Mouse (Mus musculus): Measurements from ENCODE around the gene Lgals1. TPM values are rescaled to one million over a fixed set of nuclear protein-coding genes. Genes with fewer than 3 reads are reported as not detected.

Gene Lgals1
- polyA plus RNA-seq, 1 experiment from 2014 or later, result 263 TPM

DNA sequence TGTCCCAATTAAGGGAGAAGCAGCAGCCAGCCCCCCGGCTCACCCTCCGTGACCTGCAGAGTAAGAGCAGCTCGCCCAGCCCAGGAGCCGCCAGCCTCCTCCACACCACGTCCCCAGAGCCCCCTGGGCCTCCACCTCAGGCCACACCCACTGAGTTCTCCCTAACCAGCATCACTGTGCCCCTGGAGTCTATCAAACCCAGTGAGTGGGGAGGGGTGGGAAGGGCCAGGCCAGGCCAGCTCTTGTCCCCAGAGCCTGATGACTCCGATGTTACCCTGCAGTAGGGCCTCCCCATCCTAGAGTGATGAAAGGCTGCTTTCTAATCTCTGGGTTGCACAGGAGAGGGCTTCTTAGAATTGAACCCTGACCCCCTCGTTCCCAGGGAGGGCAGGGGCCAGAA is 34.1 kb upstream of the Lgals1 start:
- Histone ChIP-seq H3K27me3 (ENCODE audit: control insufficient read depth, insufficient read depth, low read length) (no peaks in the 10 kb centered on the region), H3K27ac (ENCODE audit: low read depth, low read length) (no peak overlapping the region), H3K9ac (ENCODE audit: low read length) (no peak overlapping the region), H3K4me1 (ENCODE audit: control insufficient read depth, insufficient read depth, low read length) (peaks cover 5% of the 10 kb centered on the region), H3K9me3 (ENCODE audit: control insufficient read depth, low read length) (no peaks in the 10 kb centered on the region), H3K4me3 (ENCODE audit: low read depth, low read length) (no peak overlapping the region), H3K4me2 (ENCODE audit: low read depth) (no peak overlapping the region), H3K36me3 (ENCODE audit: control insufficient read depth, insufficient read depth, low read length) (peaks cover 7% of the 10 kb centered on the region; the same call in 1 of the 2 replicates)
- 72% methylated on average over 7 of the region's 7 CpGs for WGBS
- no peak for DNase-seq (ENCODE audit: low spot score)
- ATAC-seq (ENCODE audit: insufficient read depth, low FRiP score, low TSS enrichment), result no peak

DNA sequence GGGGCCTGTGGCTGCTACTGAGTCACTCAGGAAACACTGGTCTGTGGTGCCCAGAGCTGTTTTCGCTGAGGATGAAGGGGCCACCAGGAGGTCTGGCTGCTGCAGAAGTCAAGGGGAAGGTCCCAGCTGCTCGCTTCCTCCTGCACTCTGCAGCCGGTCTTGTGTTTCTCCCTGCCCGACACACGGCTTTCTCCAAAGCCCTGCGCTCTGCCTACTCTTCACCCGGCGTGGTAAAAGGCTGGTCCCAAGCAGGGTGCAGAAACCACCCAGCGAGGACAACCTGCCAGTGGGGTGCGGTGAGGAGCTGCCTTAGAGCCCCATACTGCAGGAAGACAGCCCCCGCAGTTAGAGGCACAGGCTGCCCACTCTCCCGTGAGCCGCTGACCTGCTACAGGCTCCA is 31.8 kb upstream of the Lgals1 start:
- DNase-seq (ENCODE audit: low spot score) (no peak), ATAC-seq (ENCODE audit: insufficient read depth, low FRiP score, low TSS enrichment) (no peak)
- H3K4me3 ChIP-seq (ENCODE audit: low read depth, low read length), result no peak overlapping the region
- no peaks in the 10 kb centered on the region for H3K27me3 ChIP-seq (ENCODE audit: control insufficient read depth, insufficient read depth, low read length)
- H3K9ac ChIP-seq (ENCODE audit: low read length), result no peak overlapping the region
- H3K9me3 ChIP-seq (ENCODE audit: control insufficient read depth, low read length), result no peaks in the 10 kb centered on the region
- 79% methylated on average over 13 of the region's 13 CpGs for WGBS
- H3K4me1 ChIP-seq (ENCODE audit: control insufficient read depth, insufficient read depth, low read length), result peaks cover 3% of the 10 kb centered on the region
- H3K36me3 ChIP-seq (ENCODE audit: control insufficient read depth, insufficient read depth, low read length), result peaks cover 5% of the 10 kb centered on the region; the same call in 1 of the 2 replicates
- H3K27ac ChIP-seq (ENCODE audit: low read depth, low read length), result no peak overlapping the region
- no peak overlapping the region for H3K4me2 ChIP-seq (ENCODE audit: low read depth)

DNA sequence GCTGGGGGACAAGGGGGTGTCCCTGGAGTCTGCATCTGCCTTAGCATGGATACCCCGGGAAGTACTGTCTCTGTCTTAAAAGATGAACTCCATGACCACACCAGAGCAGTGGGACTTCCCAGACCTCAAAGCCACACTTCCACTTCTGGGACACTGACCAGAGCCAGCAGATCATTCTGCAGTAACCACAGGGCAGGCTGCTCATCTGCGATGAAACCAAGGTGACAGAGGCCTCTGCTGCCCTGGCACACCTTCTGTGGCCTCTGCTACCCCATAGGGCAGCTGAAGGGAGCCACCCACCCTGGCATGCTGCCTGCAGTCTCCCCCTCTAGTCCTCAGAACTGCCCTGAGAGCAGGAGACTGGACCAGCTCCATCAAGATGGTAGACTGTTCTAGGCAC is 30.8 kb upstream of the Lgals1 start:
- Histone ChIP-seq H3K9ac (ENCODE audit: low read length) (no peak overlapping the region), H3K9me3 (ENCODE audit: control insufficient read depth, low read length) (no peaks in the 10 kb centered on the region), H3K4me1 (ENCODE audit: control insufficient read depth, insufficient read depth, low read length) (peaks cover 11% of the 10 kb centered on the region), H3K36me3 (ENCODE audit: control insufficient read depth, insufficient read depth, low read length) (0 out of 2 replicates have a peak, but pooled peaks cover 3% of the 10 kb centered on the region), H3K27ac (ENCODE audit: low read depth, low read length) (no peak overlapping the region), H3K4me3 (ENCODE audit: low read depth, low read length) (no peak overlapping the region), H3K27me3 (ENCODE audit: control insufficient read depth, insufficient read depth, low read length) (no peaks in the 10 kb centered on the region), H3K4me2 (ENCODE audit: low read depth) (no peak overlapping the region)
- no peak for DNase-seq (ENCODE audit: low spot score)
- WGBS, result 88% methylated on average over 2 of the region's 2 CpGs
- ATAC-seq (ENCODE audit: insufficient read depth, low FRiP score, low TSS enrichment), result no peak

DNA sequence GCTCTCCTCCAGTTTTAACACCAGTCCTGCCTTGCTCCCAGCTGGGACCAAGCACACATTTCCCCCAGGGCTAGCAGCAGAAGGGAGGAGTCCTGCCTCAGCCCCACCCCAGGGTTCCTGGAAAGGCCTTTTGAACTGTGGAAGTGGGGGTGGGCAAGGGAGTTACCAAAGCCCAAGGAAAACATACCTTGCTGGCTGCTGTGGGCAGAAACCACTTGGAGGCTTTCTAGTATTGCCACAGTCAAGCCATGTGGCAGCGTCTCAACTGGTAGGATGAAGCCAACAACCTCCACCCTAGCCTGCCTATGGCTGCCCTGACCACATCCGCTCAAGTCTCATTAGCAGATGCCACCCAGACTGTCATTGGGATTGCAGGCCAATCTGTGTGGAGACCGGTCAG is 30.4 kb upstream of the Lgals1 start:
- H3K4me1 ChIP-seq (ENCODE audit: control insufficient read depth, insufficient read depth, low read length), result peaks cover 12% of the 10 kb centered on the region
- WGBS, result 80% methylated on average over 3 of the region's 3 CpGs
- no peaks in the 10 kb centered on the region for H3K27me3 ChIP-seq (ENCODE audit: control insufficient read depth, insufficient read depth, low read length)
- H3K36me3 ChIP-seq (ENCODE audit: control insufficient read depth, insufficient read depth, low read length), result 0 out of 2 replicates have a peak, but pooled peaks cover 3% of the 10 kb centered on the region
- H3K27ac ChIP-seq (ENCODE audit: low read depth, low read length), result no peak overlapping the region
- H3K4me3 ChIP-seq (ENCODE audit: low read depth, low read length), result no peak overlapping the region
- no peaks in the 10 kb centered on the region for H3K9me3 ChIP-seq (ENCODE audit: control insufficient read depth, low read length)
- no peak overlapping the region for H3K4me2 ChIP-seq (ENCODE audit: low read depth)
- no peak for ATAC-seq (ENCODE audit: insufficient read depth, low FRiP score, low TSS enrichment)
- no peak for DNase-seq (ENCODE audit: low spot score)
- H3K9ac ChIP-seq (ENCODE audit: low read length), result no peak overlapping the region

DNA sequence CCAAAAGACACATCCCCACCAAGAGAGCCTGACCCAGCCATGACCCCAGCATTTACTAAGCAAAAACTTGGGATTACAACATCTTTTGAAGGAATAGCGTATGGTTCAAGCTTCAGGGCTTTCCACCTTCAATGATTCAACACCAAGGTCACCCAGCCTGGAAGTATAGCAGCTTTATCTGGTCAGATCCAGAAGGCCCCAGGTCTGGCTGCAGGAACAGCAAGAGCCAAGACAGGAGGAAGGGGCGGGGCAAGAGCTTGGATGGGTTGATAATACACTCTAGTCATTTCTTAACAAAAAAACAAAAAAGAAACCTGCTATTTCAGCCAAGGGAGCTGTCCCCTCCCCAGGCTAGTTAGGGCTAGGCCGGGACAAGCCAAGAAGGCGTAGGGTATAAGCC is 29.0 kb upstream of the Lgals1 start:
- DNase-seq (ENCODE audit: low spot score) (no peak), ATAC-seq (ENCODE audit: insufficient read depth, low FRiP score, low TSS enrichment) (no peak)
- H3K9ac ChIP-seq (ENCODE audit: low read length), result no peak overlapping the region
- no peaks in the 10 kb centered on the region for H3K27me3 ChIP-seq (ENCODE audit: control insufficient read depth, insufficient read depth, low read length)
- H3K9me3 ChIP-seq (ENCODE audit: control insufficient read depth, low read length), result no peaks in the 10 kb centered on the region
- H3K4me3 ChIP-seq (ENCODE audit: low read depth, low read length), result no peak overlapping the region
- H3K36me3 ChIP-seq (ENCODE audit: control insufficient read depth, insufficient read depth, low read length), result no peaks in the 10 kb centered on the region
- 91% methylated on average over 4 of the region's 4 CpGs for WGBS
- H3K4me1 ChIP-seq (ENCODE audit: control insufficient read depth, insufficient read depth, low read length), result peaks cover 12% of the 10 kb centered on the region
- H3K4me2 ChIP-seq (ENCODE audit: low read depth), result no peak overlapping the region
- H3K27ac ChIP-seq (ENCODE audit: low read depth, low read length), result no peak overlapping the region

DNA sequence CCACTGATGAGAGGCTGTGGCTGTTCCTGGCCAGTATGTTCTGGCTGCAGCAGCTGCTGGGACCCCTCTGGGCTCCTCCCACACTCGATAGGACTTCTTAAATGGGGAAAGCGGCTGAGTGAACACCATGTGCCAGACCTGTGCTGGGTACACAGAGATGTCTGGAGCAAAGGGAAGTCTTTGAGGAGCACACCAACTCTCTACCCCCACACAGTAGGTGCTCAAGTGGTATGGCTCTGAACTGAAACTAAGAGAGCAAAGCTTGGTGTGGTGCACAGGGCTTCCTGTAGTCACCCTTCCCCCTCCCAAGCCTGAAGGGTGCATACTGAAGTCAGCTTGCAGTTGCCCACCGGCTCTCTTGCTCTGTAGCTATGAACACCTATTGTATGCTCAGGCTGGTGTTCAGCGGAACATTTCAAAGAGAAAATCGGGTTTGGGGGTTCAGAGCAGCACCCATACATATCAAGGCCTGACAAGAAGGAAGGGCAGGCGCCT is 28.0 kb upstream of the Lgals1 start:
- no peak overlapping the region for H3K27ac ChIP-seq (ENCODE audit: low read depth, low read length)
- DNase-seq (ENCODE audit: low spot score), result no peak
- H3K36me3 ChIP-seq (ENCODE audit: control insufficient read depth, insufficient read depth, low read length), result no peaks in the 10 kb centered on the region
- ATAC-seq (ENCODE audit: insufficient read depth, low FRiP score, low TSS enrichment), result no peak
- H3K4me1 ChIP-seq (ENCODE audit: control insufficient read depth, insufficient read depth, low read length), result peaks cover 12% of the 10 kb centered on the region
- no peak overlapping the region for H3K9ac ChIP-seq (ENCODE audit: low read length)
- H3K27me3 ChIP-seq (ENCODE audit: control insufficient read depth, insufficient read depth, low read length), result no peaks in the 10 kb centered on the region
- H3K9me3 ChIP-seq (ENCODE audit: control insufficient read depth, low read length), result no peaks in the 10 kb centered on the region
- peak overlapping the region; percentile 54; the same call in 1 of the 2 replicates for H3K4me3 ChIP-seq (ENCODE audit: low read depth, low read length)
- 49% methylated on average over 6 of the region's 6 CpGs for WGBS
- no peak overlapping the region for H3K4me2 ChIP-seq (ENCODE audit: low read depth)

DNA sequence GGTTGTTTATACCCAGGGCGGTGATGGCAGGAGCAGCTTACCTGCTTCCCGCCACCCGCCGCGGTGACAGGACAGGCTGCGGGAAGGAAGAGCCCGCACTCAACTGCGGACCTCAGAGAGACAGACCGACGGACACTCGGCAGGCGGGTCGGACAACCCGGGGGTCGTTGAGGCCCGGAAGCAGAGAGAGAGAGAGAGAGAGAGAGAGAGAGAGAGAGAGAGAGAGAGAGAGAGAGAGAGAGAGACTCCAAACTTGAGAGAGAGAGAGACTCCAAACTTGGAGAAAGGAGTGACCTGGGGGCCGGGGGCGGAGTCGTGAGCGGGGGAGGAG is 27.2 kb upstream of the Lgals1 start, which contains the start of gene Gm49510:
Gene Gm49510 (plus strand): TSS at position 259 of the 331 bp plus-strand sequence.
- Histone ChIP-seq H3K9me3 (ENCODE audit: control insufficient read depth, low read length) (no peaks in the 10 kb centered on the region), H3K27ac (ENCODE audit: low read depth, low read length) (no peak within 1 kb of the TSS), H3K27me3 (ENCODE audit: control insufficient read depth, insufficient read depth, low read length) (no peaks in the 10 kb centered on the region), H3K4me1 (ENCODE audit: control insufficient read depth, insufficient read depth, low read length) (peaks cover 12% of the 10 kb centered on the region), H3K36me3 (ENCODE audit: control insufficient read depth, insufficient read depth, low read length) (no peaks in the 10 kb centered on the region), H3K4me2 (ENCODE audit: low read depth) (peak within 1 kb of the TSS; percentile 91), H3K9ac (ENCODE audit: low read length) (peak within 1 kb of the TSS; percentile 30), H3K4me3 (ENCODE audit: low read depth, low read length) (peak within 1 kb of the TSS; percentile 54)
- ATAC-seq (ENCODE audit: insufficient read depth, low FRiP score, low TSS enrichment) (no peak), DNase-seq (ENCODE audit: low spot score) (no peak)
- WGBS, result 1% methylated on average over 20 of the region's 20 CpGs

DNA sequence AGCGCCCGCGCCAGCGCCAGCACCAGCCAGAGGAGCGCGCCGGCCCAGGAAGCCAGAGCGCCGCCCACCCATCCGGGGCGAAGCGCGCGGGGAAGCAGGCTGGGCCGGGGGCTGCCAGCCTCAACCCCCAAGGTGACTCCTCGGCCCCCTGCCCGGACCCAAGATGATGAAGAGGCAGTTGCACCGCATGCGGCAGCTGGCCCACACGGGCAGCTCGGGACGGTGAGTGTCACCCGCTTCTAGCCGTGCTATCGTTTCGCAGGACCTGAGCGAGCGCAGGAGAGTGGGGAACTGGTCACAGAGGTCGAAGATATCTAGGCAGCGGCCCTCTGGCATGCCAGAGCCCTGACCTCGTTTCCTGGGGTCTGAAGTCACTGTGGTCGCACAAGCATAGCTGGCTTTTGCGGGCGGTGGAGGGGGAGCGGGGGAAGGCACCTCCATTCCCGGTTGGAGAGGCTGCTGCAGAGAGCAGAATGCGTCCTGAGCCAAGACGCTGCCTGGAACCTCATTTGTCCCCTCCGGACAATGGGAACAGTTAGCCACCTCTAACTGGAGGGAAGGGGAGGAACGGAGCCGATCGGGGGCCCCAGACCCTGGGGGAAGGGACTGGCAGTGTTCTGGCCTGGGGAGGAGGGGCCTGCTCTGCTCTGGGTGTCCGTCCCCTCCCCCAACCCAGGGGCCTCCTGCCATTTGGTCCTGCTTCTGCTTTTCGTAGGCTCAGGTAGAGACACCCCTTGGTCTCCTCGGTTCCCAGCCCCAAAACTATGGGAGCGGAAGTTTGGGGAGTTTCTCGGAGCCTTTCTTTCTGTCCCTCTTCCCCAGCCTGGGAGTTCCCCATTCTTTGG is 26.6 kb upstream of the Lgals1 start, which contains the start of gene Sh3bp1:
Gene Sh3bp1 (plus strand): TSS at position 29 of the 845 bp plus-strand sequence.
- ATAC-seq (ENCODE audit: insufficient read depth, low FRiP score, low TSS enrichment), result no peak
- Histone ChIP-seq H3K9ac (ENCODE audit: low read length) (peak within 1 kb of the TSS; percentile 30), H3K27ac (ENCODE audit: low read depth, low read length) (no peak within 1 kb of the TSS)

More for the DNA sequence above, 26.6 kb upstream of the Lgals1 start, which contains the start of gene Sh3bp1:
- Histone ChIP-seq H3K4me2 (ENCODE audit: low read depth) (peak within 1 kb of the TSS; percentile 91), H3K27me3 (ENCODE audit: control insufficient read depth, insufficient read depth, low read length) (no peaks in the 10 kb centered on the region), H3K9me3 (ENCODE audit: control insufficient read depth, low read length) (no peaks in the 10 kb centered on the region), H3K36me3 (ENCODE audit: control insufficient read depth, insufficient read depth, low read length) (no peaks in the 10 kb centered on the region), H3K4me3 (ENCODE audit: low read depth, low read length) (peak within 1 kb of the TSS; percentile 54), H3K4me1 (ENCODE audit: control insufficient read depth, insufficient read depth, low read length) (peaks cover 12% of the 10 kb centered on the region)
- WGBS, result 1% methylated on average over 46 of the region's 47 CpGs
- DNase-seq (ENCODE audit: low spot score), result peak; percentile 66

All from neural tube, embryonic 11.5 days (tissue).